Mouse (Mus musculus) lung, adult 10 weeks (tissue): Measurements from ENCODE around the gene Col5a1. TPM values are rescaled to one million over a fixed set of nuclear protein-coding genes. Genes with fewer than 3 reads are reported as not detected.

Experiments used
- polyA plus RNA-seq: library from polyadenylated mRNA; stranded (reverse); fragments of 350-450 nt; fragmentation: Illumina TruSeq; extraction: RNeasy Lipid Tissue Mini Kit (QIAGEN cat#74804); gene quantifications from one replicate; pipeline ENCODE4 v1.2.3, GENCODE M21; 2014; ENCODE audit warnings: low read depth, low replicate concordance; ENCODE audit not compliant: insufficient read depth

The Col5a1 gene
- polyA plus RNA-seq: 7.2 TPM

DNA sequence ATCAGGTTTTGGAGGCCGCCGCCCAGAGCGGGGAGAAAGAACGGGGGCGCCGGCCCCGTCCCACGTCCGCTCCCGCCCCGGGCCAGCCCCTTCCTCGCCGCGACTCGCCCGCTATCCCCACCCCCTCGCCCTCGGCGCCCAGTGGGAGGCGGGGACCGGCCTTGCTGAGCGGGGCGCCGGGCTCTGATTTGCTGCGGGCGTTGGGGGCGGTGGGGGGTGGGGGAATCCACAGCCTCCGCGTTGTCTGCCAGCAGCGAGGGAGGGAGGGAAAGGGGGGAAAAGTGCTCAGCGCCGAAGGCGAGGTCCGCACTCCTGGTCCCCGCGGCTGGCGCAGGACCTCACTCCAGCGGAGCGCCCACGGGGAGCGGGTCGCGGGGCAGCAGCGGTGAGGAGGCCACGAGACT, at the start of gene Col5a1:
Col5a1 (plus strand) TSS at position 278 of the 404 bp plus-strand sequence.

GRCm38 (mm10) chr2:28084768-28085167, 198.5 kb downstream of the Col5a1 start, which contains the start of gene Fcnb:
Fcnb (minus strand) TSS chr2:28084885.

Other genes with a start within 250 kb of the Col5a1 start
- 20.8 TPM for gene Rxra, start 210.0 kb upstream of the Col5a1 start, polyA plus RNA-seq
- gene Fcnb, start 198.5 kb downstream of the Col5a1 start, polyA plus RNA-seq: not detected